Mouse (Mus musculus) layer of hippocampus, postnatal 36 days (tissue): ENCODE measurements around the gene Qars. TPM values are rescaled to one million over a fixed set of nuclear protein-coding genes. Genes with fewer than 3 reads are reported as not detected.

Source experiments
- DNase-seq, 2 experiments: peaks; one replicate each; pipeline ENCODE4 v3.0.0; 2022
- total RNA-seq, 2 experiments: library from RNA; stranded (reverse); gene quantifications; 2 replicates each; pipeline ENCODE4 v1.2.3; 2021

Gene Qars
- total RNA-seq, 2 experiments from 2014 or later: 72.1 to 88.7 TPM

DNA sequence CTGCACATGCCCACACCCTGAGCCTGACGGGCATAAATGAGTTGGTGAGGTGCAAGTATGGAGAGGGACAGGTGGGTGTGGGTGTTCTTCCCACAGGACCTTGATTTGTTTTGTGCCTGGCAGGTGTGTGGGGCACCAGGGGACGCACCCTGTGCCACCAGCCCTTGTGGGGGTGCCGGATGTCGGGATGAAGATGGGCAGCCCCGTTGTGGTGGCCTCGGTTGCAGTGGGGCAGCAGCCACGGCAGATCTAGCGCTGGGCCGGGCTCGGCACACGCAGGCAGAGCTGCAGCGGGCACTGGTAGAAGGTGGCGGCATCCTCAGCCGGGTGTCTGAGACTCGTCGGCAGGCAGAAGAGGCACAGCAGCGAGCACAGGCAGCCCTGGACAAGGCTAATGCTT lies 19.1 kb upstream of the Qars start:
- no peak for DNase-seq

DNA sequence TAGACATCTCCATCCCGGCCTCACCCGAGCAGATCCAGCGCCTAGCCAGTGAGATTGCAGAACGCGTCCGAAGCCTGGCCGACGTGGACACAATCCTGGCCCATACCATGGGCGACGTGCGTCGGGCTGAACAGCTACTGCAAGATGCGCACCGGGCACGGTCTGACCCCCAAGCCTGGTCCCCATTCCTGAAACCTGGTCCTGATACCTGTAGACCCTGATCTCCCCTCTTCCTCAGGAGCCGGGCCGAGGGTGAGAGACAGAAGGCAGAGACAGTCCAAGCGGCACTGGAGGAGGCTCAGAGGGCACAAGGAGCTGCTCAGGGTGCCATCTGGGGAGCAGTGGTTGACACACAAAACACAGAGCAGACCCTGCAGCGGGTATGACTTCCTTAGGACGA lies 18.3 kb upstream of the Qars start:
- no peak for DNase-seq

DNA sequence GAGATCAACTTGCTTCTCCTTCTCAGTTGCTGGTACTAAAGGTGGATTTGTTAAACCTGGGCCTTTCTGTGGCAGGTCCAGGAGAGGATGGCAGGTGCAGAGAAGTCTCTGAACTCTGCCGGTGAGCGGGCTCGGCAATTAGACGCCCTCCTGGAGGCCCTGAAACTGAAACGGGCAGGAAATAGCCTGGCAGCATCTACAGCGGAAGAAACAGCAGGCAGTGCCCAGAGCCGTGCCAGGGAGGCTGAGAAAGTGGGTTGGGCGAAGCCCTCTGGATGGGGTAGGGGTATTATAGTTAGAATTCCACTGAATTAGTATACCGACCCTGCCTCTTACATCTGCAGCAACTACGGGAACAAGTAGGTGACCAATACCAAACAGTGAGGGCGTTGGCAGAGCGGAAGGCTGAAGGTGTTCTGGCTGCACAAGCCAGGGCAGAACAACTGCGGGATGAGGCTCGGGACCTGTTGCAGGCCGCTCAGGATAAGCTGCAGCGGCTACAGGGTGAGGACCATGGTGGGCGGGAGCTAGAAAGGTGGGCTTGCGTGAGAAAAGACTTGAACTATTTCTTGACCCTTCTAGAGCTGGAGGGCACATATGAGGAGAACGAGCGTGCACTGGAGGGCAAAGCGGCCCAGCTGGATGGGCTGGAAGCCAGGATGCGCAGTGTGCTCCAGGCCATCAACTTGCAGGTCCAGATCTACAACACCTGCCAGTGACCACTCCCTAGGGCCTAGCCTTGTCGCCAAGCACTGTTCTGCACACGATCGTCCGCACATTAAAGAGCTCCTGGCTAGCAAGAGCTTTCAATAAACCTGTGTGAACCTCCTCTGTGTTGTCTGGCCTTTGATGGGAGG lies 17.6 kb upstream of the Qars start:
- no peak for DNase-seq

DNA sequence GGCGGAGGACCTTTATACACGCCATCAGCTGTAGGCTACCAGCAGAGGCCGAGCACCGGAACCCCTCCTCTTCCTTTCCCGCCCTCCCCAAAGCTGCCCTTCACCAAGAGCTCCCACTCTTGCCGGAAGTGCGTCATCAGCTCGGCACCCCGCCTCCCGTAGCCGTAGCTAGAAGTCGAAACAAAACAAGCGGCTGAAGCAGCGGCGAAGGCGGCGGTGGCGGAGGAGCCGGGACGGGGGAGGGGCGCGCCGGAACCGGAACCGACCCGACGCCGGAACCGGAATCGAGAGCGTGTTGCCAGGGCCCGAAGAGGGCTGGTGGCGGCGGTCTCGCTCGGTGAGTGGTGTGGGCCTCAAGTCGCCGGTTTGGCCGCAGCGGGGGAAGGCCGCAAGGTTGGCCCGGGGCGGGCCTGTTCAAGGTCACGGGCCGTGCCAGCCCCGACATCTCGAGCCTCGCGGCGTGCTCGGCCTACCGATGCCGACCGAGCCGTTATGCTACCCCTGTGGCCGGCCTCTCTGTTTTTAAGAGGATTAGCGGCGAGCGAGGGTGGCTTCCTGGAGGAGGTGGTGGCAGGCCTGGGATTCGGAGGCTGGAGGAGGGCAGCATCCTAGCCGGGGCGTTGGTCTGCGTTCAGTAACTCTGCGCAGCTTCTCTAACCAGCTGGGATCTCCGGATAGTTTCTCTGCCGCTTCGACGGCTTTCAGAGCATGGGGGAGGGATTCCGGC lies 16.8 kb upstream of the Qars start, which contains the start of gene Usp19:
TSS of gene Usp19 (plus strand) at position 44 of the 727 bp plus-strand sequence.
- DNase-seq: peak; percentile 92 to 95

DNA sequence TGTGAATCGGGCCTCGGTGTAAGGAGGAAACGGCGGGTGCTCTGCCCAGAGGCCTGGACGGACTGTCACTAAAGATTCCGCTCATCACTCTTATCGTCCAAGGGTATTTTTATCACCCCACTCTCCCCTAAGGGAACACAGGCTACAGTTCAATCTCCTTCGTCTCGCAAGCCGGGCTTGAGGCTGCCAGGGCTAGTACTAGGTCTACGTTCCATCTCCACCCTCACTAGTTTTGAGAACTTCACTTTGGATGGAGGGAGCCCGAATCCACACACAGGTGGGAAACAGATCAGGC lies 16.3 kb upstream of the Qars start:
- DNase-seq: no peak

DNA sequence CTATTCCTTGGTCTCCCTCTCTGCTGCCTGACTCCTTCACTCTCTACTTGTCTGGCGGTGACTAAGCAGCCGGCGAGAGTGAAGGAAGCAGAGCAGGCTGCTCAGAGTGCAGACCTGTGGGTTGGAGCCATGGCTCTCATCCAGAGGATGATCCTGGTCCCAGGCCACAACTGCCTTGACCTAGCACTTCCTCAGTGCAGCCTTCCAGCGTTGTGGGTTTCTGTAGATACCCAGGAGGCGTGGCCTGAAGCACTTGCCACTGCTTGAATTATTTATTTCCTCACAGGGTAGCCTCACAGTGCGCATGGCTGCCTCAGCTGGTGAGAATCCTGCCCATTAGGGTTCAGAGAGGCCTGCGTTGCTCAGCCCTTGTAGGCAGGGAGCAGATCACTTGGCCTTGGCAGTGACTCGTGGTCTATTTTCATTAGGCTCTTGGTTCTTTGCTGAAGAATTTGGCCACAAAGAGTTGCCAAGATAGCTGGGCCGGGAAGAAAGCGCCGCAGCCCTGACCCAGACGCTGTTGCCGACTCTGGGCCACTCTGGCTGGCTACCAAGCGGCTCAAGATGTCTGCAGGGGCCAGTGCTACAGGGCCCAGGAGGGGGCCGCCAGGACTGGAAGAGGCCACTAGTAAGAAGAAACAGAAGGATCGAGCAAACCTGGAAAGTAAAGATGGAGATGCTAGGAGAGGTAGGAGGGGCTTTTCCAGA lies 15.3 kb upstream of the Qars start:
- DNase-seq: no peak

DNA sequence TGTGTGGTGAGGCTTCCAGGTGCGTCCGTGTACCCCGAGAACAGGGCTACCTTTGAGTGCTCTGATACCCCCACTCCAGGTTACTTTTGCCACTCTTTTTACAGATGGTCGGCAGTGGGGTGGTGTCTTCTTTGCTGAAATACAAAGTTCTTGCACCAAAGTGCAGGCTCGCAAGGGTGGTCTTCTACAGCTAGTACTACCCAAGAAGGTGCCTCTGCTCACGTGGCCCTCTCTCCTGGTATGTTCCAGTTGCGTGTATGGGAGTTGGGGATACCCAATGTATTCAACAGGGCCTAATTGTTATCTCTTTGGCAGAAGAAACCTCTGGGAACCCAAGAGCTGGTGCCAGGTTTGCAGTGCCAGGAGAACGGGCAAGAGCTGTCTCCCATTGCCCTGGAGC lies 14.3 kb upstream of the Qars start:
- DNase-seq: no peak

DNA sequence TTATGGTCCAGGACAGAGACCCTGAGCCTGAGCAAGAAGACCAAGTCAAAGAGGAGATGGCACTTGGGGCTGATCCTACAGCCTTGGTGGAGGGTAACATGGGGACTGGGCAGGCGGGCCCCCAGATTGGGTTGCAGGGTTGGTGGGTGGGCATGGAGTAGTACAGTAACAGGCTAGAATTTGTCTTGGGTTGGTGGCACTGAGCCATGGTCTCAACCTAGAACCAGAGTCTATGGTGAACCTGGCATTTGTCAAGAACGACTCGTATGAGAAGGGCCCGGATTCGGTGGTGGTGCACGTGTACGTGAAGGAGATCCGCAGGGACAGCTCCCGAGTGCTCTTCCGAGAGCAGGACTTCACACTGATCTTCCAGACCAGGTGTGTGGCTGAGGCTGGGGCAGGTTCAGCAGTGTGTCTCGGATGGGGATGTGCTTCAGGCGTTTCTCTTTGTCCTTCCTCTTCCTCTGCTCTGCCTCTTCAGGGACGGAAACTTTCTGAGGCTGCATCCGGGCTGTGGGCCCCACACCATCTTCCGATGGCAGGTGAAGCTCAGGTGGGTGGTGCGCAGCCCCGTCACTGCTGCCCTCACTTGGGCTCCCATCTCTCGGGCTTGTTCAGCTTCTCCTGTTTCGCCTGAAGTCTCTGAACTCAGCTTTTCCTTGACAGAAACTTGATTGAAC lies 13.2 kb upstream of the Qars start:
- no peak for DNase-seq

DNA sequence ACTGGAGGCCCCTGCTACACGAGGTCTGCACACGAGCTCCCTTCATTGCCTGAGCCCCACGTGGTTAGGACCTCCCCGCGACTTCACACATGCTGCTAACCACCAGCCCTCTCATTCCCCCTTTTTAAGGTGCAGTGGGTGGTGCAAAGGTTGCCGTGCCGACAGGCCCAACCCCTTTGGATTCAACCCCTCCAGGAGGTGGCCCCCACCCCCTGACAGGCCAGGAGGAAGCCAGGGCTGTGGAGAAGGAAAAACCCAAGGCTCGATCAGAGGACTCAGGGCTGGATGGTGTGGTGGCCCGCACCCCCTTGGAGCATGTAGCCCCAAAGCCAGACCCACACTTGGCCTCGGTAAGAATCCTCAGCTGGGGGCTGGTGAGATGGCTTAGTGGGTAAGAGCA lies 12.6 kb upstream of the Qars start:
- no peak for DNase-seq

DNA sequence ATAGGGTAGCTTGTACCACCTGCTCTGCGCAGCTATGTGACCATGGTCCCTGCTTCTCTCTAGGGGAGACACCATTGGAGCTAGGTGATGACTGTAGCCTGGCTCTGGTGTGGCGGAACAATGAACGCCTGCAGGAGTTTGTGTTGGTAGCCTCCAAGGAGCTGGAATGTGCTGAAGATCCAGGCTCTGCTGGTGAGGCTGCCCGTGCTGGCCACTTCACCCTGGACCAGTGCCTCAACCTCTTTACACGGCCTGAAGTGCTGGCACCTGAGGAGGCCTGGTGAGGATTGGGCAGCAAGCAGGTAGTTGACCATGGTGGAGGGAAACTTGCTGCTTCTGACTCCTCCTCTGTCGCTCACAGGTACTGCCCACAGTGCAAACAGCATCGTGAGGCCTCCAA lies 8.3 kb upstream of the Qars start:
- no peak for DNase-seq

DNA sequence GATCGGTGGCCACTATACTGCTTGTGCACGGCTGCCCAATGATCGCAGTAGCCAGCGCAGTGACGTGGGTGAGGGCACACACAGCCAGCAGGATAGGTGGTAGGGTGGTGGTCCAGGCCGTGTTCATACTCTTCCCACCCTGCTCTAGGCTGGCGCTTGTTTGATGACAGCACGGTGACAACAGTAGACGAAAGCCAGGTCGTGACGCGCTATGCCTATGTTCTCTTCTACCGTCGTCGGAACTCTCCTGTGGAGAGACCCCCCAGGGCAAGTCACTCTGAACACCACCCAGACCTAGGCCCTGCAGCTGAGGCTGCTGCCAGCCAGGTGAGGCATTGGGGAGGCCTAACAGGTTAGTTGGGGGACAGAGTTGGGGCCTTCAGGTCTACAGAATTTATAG lies 7.6 kb upstream of the Qars start:
- DNase-seq: no peak

DNA sequence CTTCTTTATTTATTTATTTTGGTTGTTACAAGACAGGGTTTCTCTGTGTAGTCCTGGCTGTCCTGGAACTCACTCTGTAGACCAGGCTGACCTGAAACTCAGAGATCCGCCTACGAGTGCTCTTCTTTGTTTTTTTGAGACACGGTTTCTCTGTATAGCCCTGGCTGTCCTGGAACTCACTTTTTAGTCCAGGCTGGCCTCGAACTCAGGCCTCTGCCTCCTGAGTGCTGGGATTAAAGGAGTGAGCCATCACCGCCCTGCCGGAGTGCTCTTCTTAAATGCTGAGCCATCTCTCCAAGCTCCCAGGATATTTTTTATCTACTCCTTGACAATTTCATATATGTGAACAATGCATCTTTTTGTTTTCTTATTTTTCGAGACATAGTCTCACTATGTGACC lies 605 bp upstream of the Qars start:
- no peak for DNase-seq

DNA sequence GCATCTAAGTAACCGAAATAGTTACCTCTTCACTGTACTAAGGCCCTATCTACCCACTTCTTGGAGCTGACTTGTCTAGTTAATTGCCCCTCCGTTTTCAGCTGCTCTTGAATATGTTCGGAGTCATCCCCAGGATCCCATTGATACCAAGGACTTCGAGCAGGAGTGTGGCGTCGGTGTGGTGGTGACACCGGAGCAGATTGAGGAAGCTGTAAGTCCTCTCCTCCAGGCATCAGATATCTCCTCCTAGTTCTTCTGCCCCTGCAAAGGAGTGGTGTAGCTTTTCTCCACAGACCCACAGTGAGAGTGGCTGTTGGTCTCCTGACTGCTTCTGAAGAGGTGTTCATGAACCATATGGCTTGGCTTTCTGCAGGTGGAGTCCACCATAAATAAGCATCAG lies 1.3 kb downstream of the Qars start:
- DNase-seq: no peak

DNA sequence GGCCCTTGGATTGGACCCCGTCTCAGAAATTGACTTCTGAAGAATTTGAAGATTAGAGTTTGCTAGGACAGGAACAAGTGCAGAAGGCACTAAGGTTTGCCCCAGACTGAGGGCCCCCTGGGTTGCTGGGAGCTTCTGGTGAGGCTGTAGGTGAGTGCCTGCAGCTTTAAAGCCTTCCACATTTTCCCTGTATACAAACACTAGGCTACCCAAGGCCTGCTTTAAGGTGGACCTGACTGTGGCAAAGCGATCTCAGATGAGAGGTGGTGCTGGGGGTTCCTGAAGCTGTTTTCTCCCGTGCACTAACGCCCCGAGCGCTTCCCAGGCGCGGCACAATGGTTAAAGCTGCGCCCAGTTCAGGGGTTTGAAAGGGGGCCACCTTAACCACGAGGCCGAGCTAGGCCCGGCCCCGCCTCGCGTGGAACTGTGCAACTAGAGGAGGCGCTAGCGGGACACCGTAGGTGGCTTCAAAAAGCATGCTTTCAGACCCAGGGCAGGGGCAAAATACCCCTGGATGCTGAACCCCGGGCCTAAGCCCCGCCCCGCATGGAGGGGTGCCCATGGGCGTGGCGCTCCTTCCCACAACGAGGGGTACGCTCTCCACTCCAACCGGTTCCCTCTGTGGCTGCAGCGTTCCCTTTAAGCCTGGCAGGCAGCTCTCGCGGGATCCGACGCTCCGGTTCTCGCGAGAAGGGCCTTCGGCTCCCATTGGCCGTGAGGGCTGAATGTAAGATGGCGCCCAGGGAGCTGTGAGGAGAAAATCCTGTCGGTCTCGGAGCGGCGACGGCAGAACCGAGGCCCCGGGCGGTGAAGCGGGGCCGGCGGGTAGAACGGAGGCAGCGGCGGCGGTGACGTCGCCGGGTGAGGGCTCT lies 9.1 kb downstream of the Qars start, which contains the start of gene Qrich1:
TSS of gene Qrich1 (plus strand) at position 427 of the 872 bp plus-strand sequence.
- peak; percentile 96 to 97 for DNase-seq

DNA sequence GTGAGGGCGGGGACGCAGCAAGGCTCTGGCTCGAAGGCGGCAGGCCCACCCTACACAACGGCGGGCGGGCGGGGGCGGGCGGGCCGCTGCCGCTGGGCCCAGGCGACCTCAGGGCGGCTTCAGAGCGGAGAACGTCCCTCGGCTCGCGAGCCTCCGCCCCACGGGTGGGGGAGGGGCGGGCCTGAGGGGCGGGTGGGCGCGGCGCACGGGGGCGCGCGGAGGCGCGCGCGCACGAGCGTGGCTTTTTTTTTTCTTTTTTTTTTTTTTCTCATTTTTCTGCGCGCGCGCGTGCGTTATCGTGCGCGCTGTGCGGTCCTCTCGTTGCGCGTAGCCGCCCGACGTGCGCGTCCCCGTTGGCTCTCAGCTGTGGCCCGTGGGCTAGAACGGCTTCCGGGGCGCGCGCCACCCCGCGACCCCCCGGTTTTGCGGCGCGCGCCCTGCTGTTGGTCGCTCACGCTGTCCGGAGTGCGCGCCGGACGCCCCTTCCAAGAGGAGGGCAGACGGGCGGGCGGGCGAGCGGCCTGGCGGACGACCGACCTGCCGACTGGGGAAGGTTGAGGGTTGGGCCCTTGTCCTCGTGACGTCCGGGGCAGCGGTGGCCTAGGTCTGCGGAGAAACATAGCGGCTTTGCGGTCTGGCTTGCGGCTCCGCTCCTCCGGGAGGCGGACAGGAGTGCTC lies 9.9 kb downstream of the Qars start:
- peak; percentile 82 to 83 for DNase-seq

DNA sequence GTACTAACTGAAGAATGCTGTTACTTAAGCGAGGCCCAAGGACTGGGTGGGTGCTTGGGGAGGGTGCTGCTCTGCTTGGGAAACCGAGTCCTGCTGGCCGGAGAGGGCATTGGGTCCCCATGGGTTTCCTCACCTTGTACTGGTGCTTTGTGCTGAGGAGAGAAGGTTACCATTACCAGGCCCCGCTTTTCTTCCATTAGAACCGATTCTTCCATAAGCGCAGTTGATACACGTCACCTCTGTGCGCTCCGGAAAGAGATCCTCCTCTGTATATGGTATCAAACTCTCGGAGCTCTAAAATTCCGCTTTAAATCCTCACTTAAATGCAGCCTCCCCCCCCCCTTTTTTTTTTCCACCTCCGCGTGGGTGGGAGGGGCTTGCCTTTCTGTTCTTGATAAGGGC lies 10.4 kb downstream of the Qars start:
- no peak for DNase-seq

DNA sequence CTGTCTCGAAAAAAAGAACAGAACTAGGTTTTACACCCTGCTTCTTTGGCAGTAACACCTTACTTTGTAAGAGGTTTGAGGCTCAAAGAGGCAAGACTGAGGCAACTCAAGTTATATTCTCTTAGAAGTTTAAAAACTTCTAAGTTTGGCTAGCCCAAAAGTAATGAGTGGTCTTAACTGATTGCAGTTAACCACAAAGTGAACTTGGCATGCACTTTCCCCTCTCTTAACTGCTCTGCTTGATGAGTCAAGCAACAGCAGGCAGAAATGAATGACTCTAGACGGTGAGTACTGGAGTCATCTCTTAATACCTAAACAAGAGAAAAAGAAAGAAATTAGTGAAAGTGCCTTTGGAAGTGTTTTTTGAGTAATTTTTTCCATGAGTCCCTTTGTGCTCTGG lies 14.1 kb downstream of the Qars start:
- DNase-seq: no peak

DNA sequence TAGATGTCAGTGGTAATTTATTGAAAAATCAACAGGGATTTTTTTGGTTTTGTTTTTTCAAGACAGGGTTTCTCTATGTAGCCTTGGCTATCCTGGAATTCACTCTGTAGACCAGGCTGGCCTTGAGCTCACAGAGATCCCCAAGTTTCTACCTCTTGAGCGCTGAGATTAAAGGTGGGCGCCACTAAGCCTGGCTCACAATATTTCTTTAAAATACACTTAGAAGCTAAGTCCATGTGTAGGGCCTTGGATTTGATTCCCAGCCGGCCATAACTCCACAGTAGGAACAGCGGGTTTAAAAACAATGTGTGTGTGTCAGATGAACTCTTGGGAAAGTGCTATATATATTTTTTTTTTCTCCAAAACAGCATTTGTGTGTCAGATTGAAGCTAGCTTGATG lies 15.8 kb downstream of the Qars start:
- DNase-seq: no peak

DNA sequence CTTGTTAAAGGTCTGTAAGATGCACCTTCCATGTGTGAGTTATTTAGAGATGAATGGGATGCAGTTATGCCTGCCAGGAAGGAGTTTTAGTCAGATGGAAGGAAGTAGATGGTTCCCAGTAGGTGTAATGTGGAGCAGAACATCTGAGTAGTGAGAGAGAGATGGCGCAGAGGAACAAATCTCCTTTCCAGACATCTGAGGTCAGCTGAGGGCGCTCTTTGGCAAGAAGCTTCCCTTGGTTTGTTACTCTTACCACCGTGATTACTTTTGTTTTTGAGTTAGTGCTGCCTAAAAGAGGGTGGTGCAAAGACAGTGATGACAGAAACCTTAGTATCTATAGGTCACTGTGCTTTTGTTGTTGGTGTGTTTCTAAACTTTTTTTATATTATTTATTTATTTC lies 17.9 kb downstream of the Qars start:
- no peak for DNase-seq

DNA sequence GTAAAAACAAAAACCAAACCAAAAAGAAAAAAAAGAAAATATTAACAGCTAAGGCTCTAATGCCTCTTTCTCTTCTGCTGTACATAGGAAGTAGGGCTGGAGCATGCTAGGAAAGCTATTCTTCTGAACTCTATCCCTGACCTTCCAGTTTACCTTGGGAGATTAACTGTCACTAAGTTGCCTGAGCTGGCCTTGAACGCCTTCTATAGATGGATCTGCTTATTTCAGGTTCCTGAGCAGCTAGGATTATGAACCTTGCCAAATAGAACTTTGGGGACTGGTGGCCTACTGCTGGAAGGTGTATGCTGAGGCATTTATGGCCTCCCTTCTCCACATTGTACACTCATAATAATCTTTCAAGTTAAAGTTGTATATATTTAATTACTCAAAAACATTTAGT lies 23.4 kb downstream of the Qars start:
- no peak for DNase-seq

DNA sequence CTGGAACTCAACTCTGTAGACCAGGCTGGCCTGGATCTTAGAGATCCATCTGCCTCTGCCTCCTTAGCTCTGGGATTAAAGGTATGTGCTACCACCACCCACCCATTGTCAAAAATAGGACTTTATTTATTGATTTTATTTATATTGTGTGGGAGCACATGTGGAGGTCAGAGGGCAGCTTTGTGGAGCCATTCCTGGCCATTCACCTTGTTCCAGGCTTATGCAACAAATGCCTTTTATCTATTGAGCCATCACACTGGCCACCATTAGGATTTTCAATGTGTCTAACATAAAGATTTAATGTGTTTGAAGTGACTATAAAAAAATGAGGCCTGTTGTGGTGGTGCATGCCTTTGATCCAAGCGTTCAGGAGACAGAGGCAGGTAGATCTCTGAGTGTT lies 24.0 kb downstream of the Qars start:
- DNase-seq: no peak
